8 mouse cellular contexts compared by ENCODE assay signal in genomic region chr13:111724811-111725164, GRCm38 (mm10). TPM values are rescaled to one million over a fixed set of nuclear protein-coding genes. Genes with fewer than 3 reads are reported as not detected.
A peak's percentile ranks its signal among the peaks of the same experiment; 100 is the strongest.
DNase-seq lines count a peak whose midpoint lies in the region; ATAC-seq and TF ChIP-seq lines count a peak whose summit lies in the region.

No protein-coding gene starts in this region.

- H3K27me3 ChIP-seq in kidney, postnatal 0 days (ENCODE audit: insufficient read depth, low read length) = no peaks in the 10 kb centered on the region
- H3K27me3 ChIP-seq in embryonic facial prominence, embryonic 11.5 days (ENCODE audit: control insufficient read depth, insufficient read depth, low read length) = no peaks in the 10 kb centered on the region
- H3K27me3 ChIP-seq in intestine, embryonic 14.5 days (replicated peaks; ENCODE audit: control insufficient read depth, insufficient read depth, low read length) = no peaks in the 10 kb centered on the region

- peak overlapping the region; percentile 48; the same call in 1 of the 2 replicates for H3K27ac ChIP-seq in kidney, postnatal 0 days
- peak overlapping the region; percentile 61; the same call in 1 of the 2 replicates for H3K27ac ChIP-seq in embryonic facial prominence, embryonic 11.5 days (replicated peaks; ENCODE audit: low read depth, low read length)
- peak overlapping the region; percentile 60 for H3K27ac ChIP-seq in intestine, embryonic 14.5 days (ENCODE audit: low read depth)

- no peak for DNase-seq in kidney, postnatal 0 days (ENCODE audit: low spot score)
- DNase-seq in kidney, adult 9 months = no peak
- no peak for DNase-seq in embryonic facial prominence, embryonic 11.5 days (ENCODE audit: low spot score)
- no peak for DNase-seq in intestine, embryonic 14.5 days (ENCODE audit: low spot score)
- no peak for DNase-seq in testis, postnatal 14 days (ENCODE audit: low spot score)
- DNase-seq in T-cell, adult 2 months (ENCODE audit: low spot score) = no peak
- DNase-seq in layer of hippocampus, postnatal 36 days = no peak

- no peaks in the 10 kb centered on the region for H3K9me3 ChIP-seq in kidney, postnatal 0 days (replicated peaks; ENCODE audit: low read length)
- no peaks in the 10 kb centered on the region for H3K9me3 ChIP-seq in embryonic facial prominence, embryonic 11.5 days (replicated peaks; ENCODE audit: control insufficient read depth, low read length)
- peaks cover 8% of the 10 kb centered on the region for H3K9me3 ChIP-seq in intestine, embryonic 14.5 days (ENCODE audit: control insufficient read depth, low read length)

- peak overlapping the region; percentile 64 for H3K4me3 ChIP-seq in kidney, postnatal 0 days (replicated peaks; ENCODE audit: low read depth, low read length)
- peak overlapping the region; percentile 43 for H3K4me3 ChIP-seq in embryonic facial prominence, embryonic 11.5 days (ENCODE audit: low read depth, low read length)
- H3K4me3 ChIP-seq in intestine, embryonic 14.5 days (ENCODE audit: low read depth, low read length) = peak overlapping the region; percentile 61

- peak overlapping the region; percentile 91 for H3K4me2 ChIP-seq in kidney, postnatal 0 days (ENCODE audit: low read length)
- peak overlapping the region; percentile 52 for H3K4me2 ChIP-seq in embryonic facial prominence, embryonic 11.5 days (ENCODE audit: low read depth, low read length)
- H3K4me2 ChIP-seq in intestine, embryonic 14.5 days (ENCODE audit: low read length) = peak overlapping the region; percentile 62

- WGBS in kidney, postnatal 0 days = under 1% methylated on average over 18 of the region's 18 CpGs
- WGBS in embryonic facial prominence, embryonic 11.5 days = under 1% methylated on average over 18 of the region's 18 CpGs
- WGBS in intestine, embryonic 14.5 days = under 1% methylated on average over 18 of the region's 18 CpGs

- peak overlapping the region; percentile 57; the same call in 1 of the 2 replicates for H3K9ac ChIP-seq in kidney, postnatal 0 days (ENCODE audit: low read depth, low read length)
- H3K9ac ChIP-seq in embryonic facial prominence, embryonic 11.5 days (replicated peaks; ENCODE audit: low read length) = peak overlapping the region; percentile 52
- H3K9ac ChIP-seq in intestine, embryonic 14.5 days (ENCODE audit: low read length) = peak overlapping the region; percentile 39

- H3K36me3 ChIP-seq in kidney, postnatal 0 days (ENCODE audit: insufficient read depth, low read length) = no peaks in the 10 kb centered on the region
- H3K36me3 ChIP-seq in embryonic facial prominence, embryonic 11.5 days (replicated peaks; ENCODE audit: control insufficient read depth, insufficient read depth, low read depth, low read length) = no peaks in the 10 kb centered on the region
- H3K36me3 ChIP-seq in intestine, embryonic 14.5 days (ENCODE audit: control insufficient read depth, insufficient read depth, low read length) = no peaks in the 10 kb centered on the region

- no peak for TF ChIP-seq CTCF in kidney, postnatal 0 days (IDR thresholded peaks at IDR 0.05; ENCODE audit: low read depth)

- ATAC-seq in kidney, postnatal 0 days (replicated peaks; ENCODE audit: low FRiP score, low read depth) = no peak
- ATAC-seq in embryonic facial prominence, embryonic 11.5 days (replicated peaks; ENCODE audit: insufficient number of reproducible peaks, low FRiP score, low TSS enrichment, low read depth) = no peak
- ATAC-seq in intestine, embryonic 14.5 days (replicated peaks; ENCODE audit: low FRiP score, low TSS enrichment, low read depth) = no peak
- ATAC-seq in monocyte, adult 5-6 weeks (replicated peaks; ENCODE audit: insufficient number of reproducible peaks, low FRiP score, low TSS enrichment, poor library complexity, severe bottlenecking) = peak; percentile 18; the same call in 1 of the 2 replicates

- no peaks in the 10 kb centered on the region for H3K4me1 ChIP-seq in kidney, postnatal 0 days (replicated peaks; ENCODE audit: insufficient read depth, low read length)
- H3K4me1 ChIP-seq in embryonic facial prominence, embryonic 11.5 days (ENCODE audit: control insufficient read depth, insufficient read depth, low read length) = no peaks in the 10 kb centered on the region
- H3K4me1 ChIP-seq in intestine, embryonic 14.5 days (replicated peaks; ENCODE audit: control insufficient read depth, insufficient read depth, low read length) = no peaks in the 10 kb centered on the region; the same call in 1 of the 2 replicates

RNA-seq across cellular contexts. Expression of gene Mier3, which starts 44.0 kb away (rescaled TPM):
- 14.8 TPM in 2 replicates for polyA plus RNA-seq in kidney, postnatal 0 days (2015; fragmentation: Nextera tagmentation; extraction: Ambion mirVana)
- 29.8 and 31.5 TPM in 2 replicates for polyA plus RNA-seq in embryonic facial prominence, embryonic 11.5 days (2014; fragmentation: Nextera tagmentation; extraction: Ambion mirVana)
- 22.1 and 22.5 TPM in 2 replicates for polyA plus RNA-seq in intestine, embryonic 14.5 days (2014; fragmentation: Nextera tagmentation; extraction: Ambion mirVana)
- 27.2 to 49.4 TPM (median 41.8 TPM) in 3 replicates for total RNA-seq in monocyte, adult 5-6 weeks (2017)
- 10 to 100 TPM; 24.7 to 33.8 TPM for total RNA-seq in layer of hippocampus, postnatal 36 days (2021)
